Mouse (Mus musculus) heart, adult 2 months (tissue): ENCODE measurements around the gene Tpcn1. TPM values are rescaled to one million over a fixed set of nuclear protein-coding genes. Genes with fewer than 3 reads are reported as not detected.

Source experiments
- DNase-seq, 2 experiments: peaks; one replicate each; pipeline ENCODE4 v3.0.0; 2021
- H3K27ac ChIP-seq: fragments of 200-600 bp; 2 replicates; pipeline ENCODE4 v1.8.1; 2022
- H3K27me3 ChIP-seq: fragments of 200-500 bp; 2 replicates; pipeline ENCODE4 v1.6.1; 2012; ENCODE audit warnings: mild to moderate bottlenecking, low read length, inconsistent platforms, mixed read lengths; ENCODE audit not compliant: control insufficient read depth, insufficient read depth
- H3K36me3 ChIP-seq: fragments of 200-500 bp; 2 replicates; pipeline ENCODE4 v1.6.1; 2012; ENCODE audit warnings: low read length, inconsistent platforms; ENCODE audit not compliant: control insufficient read depth, insufficient read depth
- H3K4me1 ChIP-seq: fragments of 200-500 bp; 2 replicates; pipeline ENCODE4 v1.6.1; 2011; ENCODE audit warnings: low read length; ENCODE audit not compliant: control insufficient read depth, insufficient read depth
- H3K4me3 ChIP-seq: fragments of 200-600 bp; 2 replicates; pipeline ENCODE4 v1.8.1; 2022
- H3K79me2 ChIP-seq: fragments of 200-500 bp; replicated peaks from 2 replicates; pipeline ENCODE4 v1.6.1; 2012; ENCODE audit warnings: mild to moderate bottlenecking, inconsistent platforms, low read length, moderate library complexity, mixed read lengths; ENCODE audit not compliant: control insufficient read depth, insufficient read depth
- H3K9ac ChIP-seq: fragments of 200-500 bp; 2 replicates; pipeline ENCODE4 v1.6.1; 2012; ENCODE audit warnings: low read depth, mild to moderate bottlenecking, control low read depth, inconsistent platforms, low read length, mixed read lengths
- CTCF ChIP-seq: fragments of 200-600 bp; IDR thresholded peaks from 2 replicates; pipeline ENCODE4 v1.8.1; 2022; ENCODE audit warnings: antibody characterized with exemption, mild to moderate bottlenecking, moderate library complexity
- EP300 ChIP-seq: fragments of 200-500 bp; IDR thresholded peaks from 2 replicates; pipeline ENCODE4 v1.6.1; 2011; ENCODE audit warnings: low read depth, low read length, control low read depth; ENCODE audit not compliant: insufficient read depth
- POLR2A ChIP-seq: fragments of 200-500 bp; IDR thresholded peaks from 2 replicates; pipeline ENCODE4 v1.6.1; 2011; ENCODE audit warnings: mild to moderate bottlenecking, low read depth, low read length, control low read depth; ENCODE audit not compliant: insufficient read depth
- WGBS: fragments of 180-500 bp; shearing (Covaris S2); methylation state at CpG from one replicate; pipeline ENCODE4 v1.1.7; 2018; 5-methylcytosine and 5-hydroxymethylcytosine counted together
- intact Hi-C: fragments of 180-260 bp; cut with DNase I; formaldehyde crosslinking; loops from one replicate; pipeline ENCODE4 v1.15.1; 2025
- polyA plus RNA-seq: library from polyadenylated mRNA; depleted of rRNA; stranded (reverse); fragments of >200 nt; gene quantifications from 2 replicates; pipeline ENCODE4 v1.2.3, GENCODE M21; 2012
- total RNA-seq, 2 experiments: library from RNA; stranded (reverse); gene quantifications; 2 replicates each; pipeline ENCODE4 v1.2.3; 2021

The Tpcn1 gene
- total and polyA plus RNA-seq, 3 experiments, result 30.7 to 53.7 (median 35.1) TPM

- no peaks in the 10 kb centered on the region for H3K36me3 ChIP-seq
- H3K27ac ChIP-seq, result peak overlapping the region; percentile 62
- TF ChIP-seq EP300 (no peak), POLR2A (no peak), CTCF (no peak)
Observed at GRCm38 (mm10) chr5:120536046-120536445, 52.4 kb downstream of the Tpcn1 start.

GRCm38 (mm10) chr5:120534686-120535075, 53.8 kb downstream of the Tpcn1 start:
- no peak for DNase-seq
- Histone ChIP-seq H3K27ac (no peak overlapping the region), H3K79me2 (no peaks in the 10 kb centered on the region), H3K36me3 (no peaks in the 10 kb centered on the region), H3K27me3 (no peaks in the 10 kb centered on the region), H3K4me3 (no peak overlapping the region), H3K4me1 (no peaks in the 10 kb centered on the region), H3K9ac (no peak overlapping the region)
- intact Hi-C loops, result no loop called here
- no peak for TF ChIP-seq EP300
- TF ChIP-seq CTCF, result no peak
- no peak for TF ChIP-seq POLR2A
- 79% methylated on average over 2 of the region's 2 CpGs for WGBS

More at GRCm38 (mm10) chr5:120536046-120536445, 52.4 kb downstream of the Tpcn1 start:
- Histone ChIP-seq H3K27me3 (no peaks in the 10 kb centered on the region), H3K79me2 (no peaks in the 10 kb centered on the region), H3K4me1 (no peaks in the 10 kb centered on the region), H3K9ac (no peak overlapping the region), H3K4me3 (no peak overlapping the region)
- intact Hi-C loops, result no loop called here
- peak in 1 of 2 experiments; percentile 69 for DNase-seq
- WGBS, result 67% methylated on average over 13 of the region's 13 CpGs

DNA sequence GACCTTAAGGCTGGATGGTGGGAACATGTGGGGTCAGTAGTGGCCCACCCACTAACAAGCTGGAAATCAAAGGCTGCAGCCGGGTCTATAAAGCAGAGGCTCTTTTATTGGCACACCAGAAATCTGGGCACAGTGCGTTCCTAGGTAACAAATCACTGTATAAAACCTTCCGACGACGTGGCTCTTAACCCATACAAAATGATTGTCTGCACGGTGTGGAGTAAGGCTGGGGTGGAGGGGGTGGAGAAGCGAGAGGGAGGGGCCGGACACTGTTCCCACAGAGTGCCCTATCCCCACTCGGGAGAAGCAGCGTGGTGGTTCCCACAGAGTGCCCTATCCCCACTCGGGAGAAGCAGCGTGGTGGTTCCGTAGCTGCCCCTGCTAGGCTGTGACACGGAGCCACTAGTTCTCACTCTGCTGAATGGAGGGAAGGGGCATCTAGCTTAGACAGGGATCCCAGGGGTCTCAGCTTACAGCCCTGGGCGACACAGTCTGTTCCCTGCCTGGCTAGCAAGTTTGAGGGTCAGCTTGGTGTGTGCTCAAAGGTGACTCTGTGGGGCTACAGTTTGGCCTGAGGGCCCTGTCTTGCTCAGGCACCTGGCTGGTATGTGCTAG, 54.3 kb downstream of the Tpcn1 start:
- Histone ChIP-seq H3K27ac (no peak overlapping the region), H3K9ac (no peak overlapping the region), H3K4me1 (no peaks in the 10 kb centered on the region), H3K36me3 (no peaks in the 10 kb centered on the region), H3K27me3 (no peaks in the 10 kb centered on the region), H3K4me3 (no peak overlapping the region), H3K79me2 (no peaks in the 10 kb centered on the region)
- TF ChIP-seq EP300 (no peak), POLR2A (no peak), CTCF (no peak)
- DNase-seq, result no peak
- intact Hi-C loops, result no loop called here
- 87% methylated on average over 15 of the region's 15 CpGs for WGBS

GRCm38 (mm10) chr5:120531631-120532030, 56.8 kb downstream of the Tpcn1 start:
- DNase-seq, result no peak
- Histone ChIP-seq H3K27ac (no peak overlapping the region), H3K4me1 (no peaks in the 10 kb centered on the region), H3K9ac (no peak overlapping the region), H3K27me3 (no peaks in the 10 kb centered on the region), H3K36me3 (no peaks in the 10 kb centered on the region), H3K4me3 (no peak overlapping the region), H3K79me2 (no peaks in the 10 kb centered on the region)
- TF ChIP-seq POLR2A, result no peak
- no peak for TF ChIP-seq EP300
- no peak for TF ChIP-seq CTCF
- intact Hi-C loops, result no loop called here
- WGBS, result 80% methylated on average over 8 of the region's 8 CpGs

- Histone ChIP-seq H3K79me2 (no peaks in the 10 kb centered on the region), H3K36me3 (no peaks in the 10 kb centered on the region), H3K27me3 (no peaks in the 10 kb centered on the region), H3K4me1 (no peaks in the 10 kb centered on the region), H3K27ac (no peak overlapping the region), H3K4me3 (no peak overlapping the region), H3K9ac (no peak overlapping the region)
- WGBS, result 84% methylated on average over 18 of the region's 20 CpGs
- no peak for TF ChIP-seq EP300
- no peak for TF ChIP-seq POLR2A
- no peak for TF ChIP-seq CTCF
- intact Hi-C loops, result no loop called here
- DNase-seq, result no peak
Observed at GRCm38 (mm10) chr5:120527296-120527964, 61.0 kb downstream of the Tpcn1 start.

- Histone ChIP-seq H3K36me3 (no peaks in the 10 kb centered on the region), H3K4me3 (no peak overlapping the region), H3K9ac (no peak overlapping the region), H3K4me1 (no peaks in the 10 kb centered on the region), H3K27ac (no peak overlapping the region), H3K79me2 (no peaks in the 10 kb centered on the region), H3K27me3 (no peaks in the 10 kb centered on the region)
- TF ChIP-seq POLR2A, result no peak
- TF ChIP-seq CTCF, result no peak
- TF ChIP-seq EP300, result no peak
- DNase-seq, result no peak
- intact Hi-C loops, result no loop called here
- 84% methylated on average over 11 of the region's 11 CpGs for WGBS
Observed at GRCm38 (mm10) chr5:120526311-120526710, 62.2 kb downstream of the Tpcn1 start.
